Mouse (Mus musculus) liver, adult 2 months (tissue): ENCODE measurements around the gene Ctdsp2. TPM values are rescaled to one million over a fixed set of nuclear protein-coding genes. Genes with fewer than 3 reads are reported as not detected.

ENCODE experiments used
- DNase-seq: peaks from one replicate; pipeline ENCODE4 v3.0.0-alpha.2; 2011; ENCODE audit warnings: low read depth, low spot score; ENCODE audit errors: extremely low read depth
- H3K27ac ChIP-seq: fragments of 200-500 bp; replicated peaks from 2 replicates; pipeline ENCODE4 v1.5.1; 2012; ENCODE audit warnings: low read depth, mild to moderate bottlenecking, control low read depth, inconsistent platforms, low read length; ENCODE audit not compliant: insufficient read depth
- H3K27me3 ChIP-seq: fragments of 200-500 bp; 2 replicates; pipeline ENCODE4 v1.6.1; 2012; ENCODE audit warnings: mild to moderate bottlenecking, moderate library complexity, low read length, inconsistent platforms; ENCODE audit not compliant: control insufficient read depth, insufficient read depth
- H3K36me3 ChIP-seq: fragments of 200-500 bp; 2 replicates; pipeline ENCODE4 v1.6.1; 2012; ENCODE audit warnings: low read length, inconsistent platforms; ENCODE audit not compliant: control insufficient read depth, insufficient read depth
- H3K4me1 ChIP-seq: fragments of 200-500 bp; 2 replicates; pipeline ENCODE4 v1.6.1; 2011; ENCODE audit warnings: low read length; ENCODE audit not compliant: control insufficient read depth, insufficient read depth
- H3K4me3 ChIP-seq: fragments of 200-500 bp; 2 replicates; pipeline ENCODE4 v1.5.1; 2011; ENCODE audit warnings: low read depth, mild to moderate bottlenecking, control low read depth, low read length, moderate library complexity; ENCODE audit not compliant: insufficient read depth
- H3K79me2 ChIP-seq: fragments of 200-500 bp; 2 replicates; pipeline ENCODE4 v1.6.1; 2012; ENCODE audit warnings: inconsistent platforms, mild to moderate bottlenecking, low read length, moderate library complexity; ENCODE audit not compliant: control insufficient read depth, insufficient read depth
- H3K9ac ChIP-seq: fragments of 200-500 bp; 2 replicates; pipeline ENCODE4 v1.6.1; 2012; ENCODE audit warnings: low read depth, mild to moderate bottlenecking, control low read depth, inconsistent platforms, low read length
- CTCF ChIP-seq: fragments of 200-500 bp; IDR thresholded peaks from 2 replicates; pipeline ENCODE4 v1.5.1; 2011; ENCODE audit warnings: low read depth, low read length, control low read depth
- POLR2A ChIP-seq: fragments of 200-500 bp; IDR thresholded peaks from 2 replicates; pipeline ENCODE4 v1.6.1; 2011; ENCODE audit warnings: low read length, control low read depth; ENCODE audit not compliant: insufficient read depth; ENCODE audit errors: extremely low read depth
- WGBS: fragments of 180-500 bp; shearing (Covaris S2); methylation state at CpG from one replicate; pipeline ENCODE4 v1.1.7; 2018; 5-methylcytosine and 5-hydroxymethylcytosine counted together
- polyA plus RNA-seq: library from polyadenylated mRNA; depleted of rRNA; stranded (reverse); fragments of >200 nt; gene quantifications from 2 replicates; pipeline ENCODE4 v1.2.3, GENCODE M21; 2012
- total RNA-seq: library from RNA; depleted of rRNA; stranded (reverse); fragments of >200 nt; gene quantifications from 2 replicates; pipeline ENCODE4 v1.2.3, GENCODE M21; 2014

The Ctdsp2 gene
- total and polyA plus RNA-seq, 2 experiments, result 18.4 to 29.3 TPM

DNA sequence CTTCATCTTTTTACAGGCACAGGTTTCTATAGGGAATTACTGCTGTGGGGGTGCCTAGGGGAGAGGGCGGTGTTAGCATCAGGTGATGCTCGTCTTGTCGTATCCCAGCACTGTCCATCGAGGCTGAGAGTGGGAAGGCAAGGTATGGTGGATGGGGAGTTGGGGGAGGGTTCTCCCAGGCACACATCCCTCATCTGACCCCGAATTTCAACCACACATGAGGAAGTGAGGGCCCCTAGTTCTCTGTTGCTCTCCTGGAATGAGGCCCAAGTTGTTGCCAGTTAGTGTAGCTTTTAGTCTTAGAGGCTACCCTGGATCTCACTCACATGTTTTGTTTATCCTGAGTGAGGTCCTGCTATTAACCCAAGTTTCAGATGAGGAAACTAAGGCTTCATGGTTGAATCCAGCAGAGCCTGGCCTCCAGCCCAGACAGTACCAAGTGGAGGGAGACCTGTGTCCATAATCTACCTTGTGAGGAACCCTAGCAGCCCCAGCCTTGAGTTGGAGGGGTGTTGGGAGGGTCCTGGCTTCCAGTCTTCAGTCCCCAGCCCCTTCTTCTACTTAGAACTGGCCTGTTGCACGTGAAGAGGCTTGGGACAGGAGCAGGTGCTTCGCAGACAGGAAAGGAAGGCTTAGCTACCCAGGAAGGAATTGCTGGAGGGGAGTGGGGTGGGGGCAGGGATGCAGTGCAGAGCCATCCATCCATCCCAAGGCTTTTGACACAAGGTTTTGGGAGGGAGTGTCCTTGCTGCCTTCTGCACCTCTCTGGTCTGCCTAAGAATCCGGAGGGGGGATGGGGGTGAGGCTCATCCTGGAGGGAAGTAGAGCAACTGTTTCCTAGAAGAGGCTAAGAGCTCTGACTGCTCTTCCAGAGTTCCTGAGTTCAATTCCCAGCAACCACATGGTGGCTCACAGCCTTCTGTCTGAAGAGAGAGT, 8.9 kb downstream of the Ctdsp2 start:
- 57% methylated on average over 8 of the region's 8 CpGs for WGBS
- H3K27ac ChIP-seq, result peak overlapping the region; percentile 24; the same call in 1 of the 2 replicates
- peaks cover 46% of the 10 kb centered on the region for H3K4me1 ChIP-seq
- H3K4me3 ChIP-seq, result no peak overlapping the region
- no peaks in the 10 kb centered on the region for H3K27me3 ChIP-seq
- no peak overlapping the region for H3K9ac ChIP-seq
- no peak for TF ChIP-seq POLR2A
- TF ChIP-seq CTCF, result no peak
- H3K79me2 ChIP-seq, result peaks cover 74% of the 10 kb centered on the region
- no peak for DNase-seq
- peaks cover 5% of the 10 kb centered on the region for H3K36me3 ChIP-seq

DNA sequence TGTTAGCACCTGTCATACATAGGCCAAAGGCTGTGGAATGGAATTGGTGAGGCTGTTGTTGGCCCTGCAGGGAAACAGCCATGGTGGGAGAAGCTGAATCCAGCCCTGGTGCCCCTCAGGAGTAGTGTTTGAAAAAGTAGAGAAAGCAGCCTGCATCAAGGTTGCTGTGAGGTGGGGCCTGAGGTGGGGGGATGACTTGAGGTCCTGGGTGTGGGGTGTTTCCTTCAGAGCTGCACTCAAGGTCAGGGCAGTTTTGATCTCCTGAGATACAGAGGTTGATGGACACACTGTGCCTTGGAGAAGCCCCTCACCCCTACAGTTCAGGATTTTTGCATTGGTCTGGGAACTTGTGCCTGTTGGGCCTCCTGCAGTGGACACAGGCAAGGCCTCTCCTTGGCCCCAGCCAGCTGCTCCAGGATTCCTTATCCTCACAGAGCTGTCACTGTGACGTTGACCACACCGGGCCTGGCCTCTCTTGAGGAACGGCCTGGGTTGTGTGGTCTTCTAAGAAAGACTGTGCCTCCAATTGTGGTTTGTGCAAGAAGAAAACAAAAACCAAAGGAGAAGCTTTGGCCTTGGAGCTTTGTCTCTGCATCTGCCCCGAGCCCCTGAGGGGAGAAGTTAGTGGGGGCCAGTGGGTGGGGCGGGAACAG, 10.1 kb downstream of the Ctdsp2 start:
- DNase-seq, result no peak
- TF ChIP-seq CTCF (no peak), POLR2A (no peak)
- Histone ChIP-seq H3K4me3 (no peak overlapping the region), H3K9ac (no peak overlapping the region), H3K4me1 (peaks cover 35% of the 10 kb centered on the region), H3K27ac (no peak overlapping the region), H3K36me3 (peaks cover 8% of the 10 kb centered on the region), H3K27me3 (no peaks in the 10 kb centered on the region), H3K79me2 (peaks cover 63% of the 10 kb centered on the region)
- WGBS, result 66% methylated on average over 5 of the region's 5 CpGs

DNA sequence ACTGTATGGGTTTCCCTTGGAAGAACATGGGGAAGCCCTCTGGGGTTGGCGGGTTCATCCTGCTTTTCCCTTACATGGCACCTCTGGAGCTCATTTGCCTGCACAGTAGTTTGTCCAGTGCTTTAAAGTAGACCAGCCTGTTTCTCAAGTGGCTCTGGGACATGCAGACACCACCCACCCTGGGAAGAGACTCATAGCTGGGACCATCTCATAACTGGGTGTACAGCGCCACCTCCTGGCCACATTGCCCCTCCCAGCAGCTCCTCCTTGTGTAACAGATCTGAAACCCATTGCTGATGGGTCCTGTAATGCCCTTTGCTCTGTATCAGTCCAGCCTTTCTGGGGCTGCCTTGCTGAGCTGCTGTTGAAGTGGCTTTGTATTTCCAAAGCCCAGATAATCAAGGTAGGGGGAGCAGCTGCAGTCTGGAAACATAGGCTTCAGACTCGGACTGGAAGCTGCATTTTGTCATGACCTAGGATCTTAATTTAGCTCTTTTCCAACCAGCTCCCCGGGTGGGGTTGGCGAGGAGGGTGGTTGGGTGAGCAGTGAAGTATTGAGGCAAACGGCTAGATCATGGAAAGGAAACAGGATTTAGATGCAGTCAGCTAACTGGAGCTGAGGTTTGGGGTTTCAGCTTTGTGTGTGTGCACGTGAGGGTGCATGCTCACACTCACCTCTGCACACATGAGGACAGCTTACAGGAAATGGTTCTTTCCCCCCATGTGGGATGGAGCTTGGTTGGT, 12.0 kb downstream of the Ctdsp2 start:
- 51% methylated on average over 7 of the region's 7 CpGs for WGBS
- peak; percentile 69 for DNase-seq
- Histone ChIP-seq H3K79me2 (peaks cover 45% of the 10 kb centered on the region), H3K36me3 (peaks cover 25% of the 10 kb centered on the region), H3K27me3 (no peaks in the 10 kb centered on the region), H3K4me3 (no peak overlapping the region), H3K9ac (no peak overlapping the region), H3K27ac (no peak overlapping the region), H3K4me1 (peaks cover 19% of the 10 kb centered on the region)
- no peak for TF ChIP-seq POLR2A
- peak; percentile 96 for TF ChIP-seq CTCF

DNA sequence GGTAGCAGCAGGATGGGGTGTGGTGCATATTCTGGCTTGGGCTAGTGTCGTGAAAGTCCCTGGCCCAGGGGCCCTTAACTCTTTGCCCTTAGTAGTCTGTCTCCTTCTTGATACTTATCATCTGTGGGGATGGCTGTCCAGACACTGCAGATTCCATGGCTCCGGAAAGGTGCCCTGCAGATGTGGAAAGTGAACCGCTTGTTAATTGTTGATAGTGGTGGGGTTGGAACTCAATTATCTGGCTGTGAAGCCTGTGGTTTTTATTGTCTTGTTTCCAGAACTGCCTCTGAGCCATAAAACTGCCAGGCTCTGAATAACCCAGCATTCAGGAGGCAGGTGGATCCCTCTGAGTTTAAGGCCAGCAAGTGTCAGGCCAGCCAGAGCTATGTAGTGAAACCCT, 13.2 kb downstream of the Ctdsp2 start:
- 73% methylated on average over 3 of the region's 3 CpGs for WGBS
- Histone ChIP-seq H3K79me2 (peaks cover 34% of the 10 kb centered on the region), H3K27me3 (no peaks in the 10 kb centered on the region), H3K4me3 (no peak overlapping the region), H3K4me1 (peaks cover 9% of the 10 kb centered on the region), H3K9ac (no peak overlapping the region), H3K27ac (no peak overlapping the region), H3K36me3 (peaks cover 25% of the 10 kb centered on the region)
- no peak for DNase-seq
- TF ChIP-seq POLR2A, result no peak
- TF ChIP-seq CTCF, result no peak

DNA sequence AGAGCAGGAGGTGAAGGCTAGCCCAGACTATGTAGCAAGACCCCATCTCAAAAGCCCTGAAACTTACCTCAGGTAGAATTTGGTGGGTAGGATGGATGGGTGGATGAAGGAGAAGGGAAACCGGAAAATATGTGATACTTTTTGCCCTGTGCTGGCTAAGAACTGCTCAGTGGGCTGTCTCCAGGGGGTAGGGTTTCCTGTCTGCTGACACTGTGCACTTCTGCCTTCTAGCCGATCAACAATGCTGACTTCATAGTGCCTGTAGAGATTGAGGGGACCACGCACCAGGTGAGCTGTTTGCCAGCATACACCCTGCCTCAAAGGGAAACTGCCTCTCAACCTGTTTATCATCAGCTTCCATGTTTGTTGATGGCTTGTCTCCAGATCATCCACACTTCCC, 15.1 kb downstream of the Ctdsp2 start:
- Histone ChIP-seq H3K36me3 (peaks cover 34% of the 10 kb centered on the region), H3K79me2 (peaks cover 18% of the 10 kb centered on the region; the same call in 1 of the 2 replicates), H3K27ac (no peak overlapping the region), H3K4me3 (no peak overlapping the region), H3K4me1 (no peaks in the 10 kb centered on the region), H3K9ac (no peak overlapping the region), H3K27me3 (no peaks in the 10 kb centered on the region)
- no peak for TF ChIP-seq CTCF
- no peak for TF ChIP-seq POLR2A
- WGBS, result 76% methylated on average over 3 of the region's 3 CpGs
- no peak for DNase-seq
